Mouse (Mus musculus): ENCODE results near the gene P3h4. TPM values are rescaled to one million over a fixed set of nuclear protein-coding genes. Genes with fewer than 3 reads are reported as not detected.
A peak's percentile ranks its signal among the peaks of the same experiment; 100 is the strongest.

The P3h4 gene
- polyA plus RNA-seq, 1 experiment from 2014 or later = 17.2 TPM

GRCm38 (mm10) chr11:100360175-100360574 is 54.5 kb downstream of the P3h4 start:
- no peak overlapping the region for H3K9ac ChIP-seq (ENCODE audit: low read depth, low read length)
- H3K4me1 ChIP-seq (replicated peaks; ENCODE audit: control insufficient read depth, insufficient read depth, low read length) = no peaks in the 10 kb centered on the region
- WGBS = 80% methylated on average over 6 of the region's 6 CpGs
- H3K4me2 ChIP-seq (replicated peaks; ENCODE audit: low read depth) = no peak overlapping the region
- TF ChIP-seq CTCF (IDR thresholded peaks at IDR 0.05; ENCODE audit: low read depth) = peak; percentile 23
- H3K4me3 ChIP-seq (ENCODE audit: low read depth, low read length) = no peak overlapping the region
- H3K27ac ChIP-seq (ENCODE audit: low read depth, low read length) = no peak overlapping the region
- H3K27me3 ChIP-seq (replicated peaks; ENCODE audit: control insufficient read depth, insufficient read depth, low read length) = peaks cover 20% of the 10 kb centered on the region; the same call in 1 of the 2 replicates
- H3K9me3 ChIP-seq (ENCODE audit: control insufficient read depth) = no peaks in the 10 kb centered on the region
- ATAC-seq = no peak
- H3K36me3 ChIP-seq (ENCODE audit: control insufficient read depth, insufficient read depth) = no peaks in the 10 kb centered on the region

Small RNA genes lying within 50 kb of the gene (microRNA-seq; reads per million reads assigned to microRNA genes)
- not detected for gene Gm27374

Other genes with a start within 250 kb of the P3h4 start
- gene Krt9, start 221.6 kb downstream of the P3h4 start, polyA plus RNA-seq (2015; fragmentation: Nextera tagmentation; extraction: Ambion mirVana) = not detected in 2 replicates
- 8.9 and 10.0 TPM in 2 replicates for gene Krt14, start 207.3 kb downstream of the P3h4 start, polyA plus RNA-seq (2015; fragmentation: Nextera tagmentation; extraction: Ambion mirVana)
- gene Krt16, start 165.9 kb downstream of the P3h4 start, polyA plus RNA-seq (2015; fragmentation: Nextera tagmentation; extraction: Ambion mirVana) = not detected in 2 replicates
- gene Krt17, start 153.8 kb downstream of the P3h4 start, polyA plus RNA-seq (2015; fragmentation: Nextera tagmentation; extraction: Ambion mirVana) = 5.3 and 7.8 TPM in 2 replicates
- 0.12 and 0.18 TPM in 2 replicates for gene Krt42, start 145.0 kb downstream of the P3h4 start, polyA plus RNA-seq (2015; fragmentation: Nextera tagmentation; extraction: Ambion mirVana)
- gene Eif1, start 95.0 kb downstream of the P3h4 start, polyA plus RNA-seq (2015; fragmentation: Nextera tagmentation; extraction: Ambion mirVana) = 1,650 and 1,730 TPM in 2 replicates
- gene Gast, start 80.4 kb downstream of the P3h4 start, polyA plus RNA-seq (2015; fragmentation: Nextera tagmentation; extraction: Ambion mirVana) = 1.1 and 5.0 TPM in 2 replicates
- gene Hap1, start 58.7 kb downstream of the P3h4 start, polyA plus RNA-seq (2015; fragmentation: Nextera tagmentation; extraction: Ambion mirVana) = 10.0 and 10.4 TPM in 2 replicates
- 102 and 103 TPM in 2 replicates for gene Jup, start 17.1 kb downstream of the P3h4 start, polyA plus RNA-seq (2015; fragmentation: Nextera tagmentation; extraction: Ambion mirVana)
- 31.7 and 37.0 TPM in 2 replicates for gene Fkbp10, start 861 bp upstream of the P3h4 start, polyA plus RNA-seq (2015; fragmentation: Nextera tagmentation; extraction: Ambion mirVana)
- gene Nt5c3b, start 27.0 kb upstream of the P3h4 start, polyA plus RNA-seq (2015; fragmentation: Nextera tagmentation; extraction: Ambion mirVana) = 31.6 and 33.0 TPM in 2 replicates
- 0.13 and 0.14 TPM in 2 replicates for gene Klhl10, start 27.1 kb upstream of the P3h4 start, polyA plus RNA-seq (2015; fragmentation: Nextera tagmentation; extraction: Ambion mirVana)
- gene Klhl11, start 57.9 kb upstream of the P3h4 start, polyA plus RNA-seq (2015; fragmentation: Nextera tagmentation; extraction: Ambion mirVana) = 1.8 and 1.9 TPM in 2 replicates
- 29.3 and 29.5 TPM in 2 replicates for gene Acly, start 113.2 kb upstream of the P3h4 start, polyA plus RNA-seq (2015; fragmentation: Nextera tagmentation; extraction: Ambion mirVana)
- 0.18 and 0.22 TPM in 2 replicates for gene Ttc25, start 130.8 kb upstream of the P3h4 start, polyA plus RNA-seq (2015; fragmentation: Nextera tagmentation; extraction: Ambion mirVana)
- 15.6 and 16.3 TPM in 2 replicates for gene Cnp, start 160.1 kb upstream of the P3h4 start, polyA plus RNA-seq (2015; fragmentation: Nextera tagmentation; extraction: Ambion mirVana)
- 52.2 and 55.7 TPM in 2 replicates for gene Nkiras2, start 204.4 kb upstream of the P3h4 start, polyA plus RNA-seq (2015; fragmentation: Nextera tagmentation; extraction: Ambion mirVana)
- gene Dnajc7, start 205.3 kb upstream of the P3h4 start, polyA plus RNA-seq (2015; fragmentation: Nextera tagmentation; extraction: Ambion mirVana) = 72.9 and 80.2 TPM in 2 replicates